Mouse (Mus musculus): Measurements from ENCODE around the gene Alad. TPM values are rescaled to one million over a fixed set of nuclear protein-coding genes. Genes with fewer than 3 reads are reported as not detected.
A peak's percentile ranks its signal among the peaks of the same experiment; 100 is the strongest.

Gene Alad
- polyA plus RNA-seq, 1 experiment from 2014 or later: 63.3 TPM

DNA sequence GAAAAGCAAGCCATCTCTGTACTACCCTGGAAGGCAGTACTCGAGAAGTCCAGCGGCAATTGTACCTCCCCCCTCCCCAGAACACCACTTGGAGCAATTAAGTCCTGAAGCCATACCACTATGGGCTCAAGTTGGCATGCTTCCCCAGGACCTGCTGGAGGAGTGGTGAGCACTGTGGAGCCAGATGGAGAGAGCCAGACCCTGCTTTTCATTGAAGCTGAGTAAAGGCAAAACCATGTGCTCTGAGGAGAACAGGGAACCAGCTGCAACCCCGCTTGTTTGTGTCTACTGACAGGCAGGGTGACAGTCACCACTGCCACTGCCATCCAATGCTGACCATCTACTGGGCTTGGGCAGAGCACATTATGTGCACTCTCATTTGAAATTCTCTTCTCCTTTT lies 22.1 kb upstream of the Alad start:
- no peaks in the 10 kb centered on the region for H3K36me3 ChIP-seq
- no peaks in the 10 kb centered on the region for H3K9me3 ChIP-seq
- WGBS: 52% methylated on average over 3 of the region's 3 CpGs
- H3K4me1 ChIP-seq: peaks cover 5% of the 10 kb centered on the region; the same call in 1 of the 2 replicates
- H3K27ac ChIP-seq (replicated peaks): no peak overlapping the region
- H3K9ac ChIP-seq (replicated peaks): no peak overlapping the region
- H3K4me2 ChIP-seq (replicated peaks): no peak overlapping the region
- no peak overlapping the region for H3K4me3 ChIP-seq
- no peaks in the 10 kb centered on the region for H3K27me3 ChIP-seq
- ATAC-seq (replicated peaks): peak; percentile 81

DNA sequence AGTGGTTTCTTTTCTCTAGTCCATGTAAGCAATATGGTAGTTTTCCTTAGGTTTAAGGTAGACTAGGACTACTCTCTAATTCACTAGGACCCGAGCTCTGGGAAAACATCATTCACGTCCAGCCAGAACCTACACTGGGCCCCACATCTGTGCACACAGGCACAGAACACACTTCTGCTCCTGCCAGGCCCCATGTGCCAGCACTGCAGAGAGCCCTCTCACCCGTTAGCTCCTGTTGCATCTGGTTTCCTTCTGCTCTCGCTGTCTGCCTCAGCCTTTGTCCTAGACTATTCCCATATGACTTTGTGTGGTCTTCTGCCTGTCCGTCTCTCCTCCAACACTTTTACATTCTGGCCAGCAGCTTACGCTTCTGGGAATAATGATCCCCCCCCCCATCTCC lies 14.0 kb upstream of the Alad start:
- ATAC-seq (replicated peaks): no peak
- no peak overlapping the region for H3K9ac ChIP-seq (replicated peaks)
- WGBS: 71% methylated on average over 6 of the region's 6 CpGs
- no peak overlapping the region for H3K27ac ChIP-seq (replicated peaks)
- no peaks in the 10 kb centered on the region for H3K27me3 ChIP-seq
- no peaks in the 10 kb centered on the region for H3K4me1 ChIP-seq
- H3K4me2 ChIP-seq (replicated peaks): no peak overlapping the region
- H3K9me3 ChIP-seq: no peaks in the 10 kb centered on the region
- H3K36me3 ChIP-seq: no peaks in the 10 kb centered on the region
- H3K4me3 ChIP-seq: no peak overlapping the region

DNA sequence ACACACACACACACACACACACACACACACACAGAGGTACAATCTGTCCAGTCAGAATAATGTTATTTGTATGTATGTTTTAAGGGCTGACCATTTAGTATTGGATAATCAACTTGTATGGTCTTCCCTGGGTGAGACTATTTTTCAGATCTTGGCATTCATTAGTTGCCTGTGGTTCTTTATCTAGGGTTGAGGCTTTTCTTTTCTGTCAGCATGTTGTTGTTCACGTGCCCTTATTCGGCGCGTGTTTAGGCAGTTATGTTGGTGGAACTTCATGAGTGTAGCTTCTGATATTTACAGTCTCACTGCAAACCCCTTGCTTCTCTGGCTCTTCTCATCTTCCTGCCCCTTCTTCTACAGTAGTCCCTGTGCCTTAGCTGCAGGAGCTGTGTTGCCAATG lies 7.9 kb upstream of the Alad start:
- no peaks in the 10 kb centered on the region for H3K27me3 ChIP-seq
- 85% methylated on average over 4 of the region's 4 CpGs for WGBS
- ATAC-seq (replicated peaks): no peak

DNA sequence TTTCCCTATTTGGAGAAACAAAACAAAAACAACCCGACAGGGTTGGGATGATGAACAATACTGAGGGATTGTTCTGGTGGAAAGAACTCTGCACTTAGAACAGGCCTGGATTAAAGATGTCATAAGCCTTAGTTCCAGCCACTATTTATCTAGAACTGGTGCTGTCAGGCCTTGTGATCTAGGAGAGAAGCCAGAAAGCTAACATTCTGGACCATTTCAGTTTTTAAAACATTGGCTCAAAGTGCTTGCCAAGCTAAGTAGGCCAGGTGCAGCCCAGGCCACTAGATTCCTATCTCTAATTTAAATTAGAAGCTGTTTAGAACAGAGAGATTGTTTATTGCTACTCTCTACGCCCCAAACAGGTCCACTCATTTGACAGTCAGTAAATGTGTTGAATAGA lies 6.5 kb upstream of the Alad start:
- Histone ChIP-seq H3K4me2 (replicated peaks) (no peak overlapping the region), H3K9me3 (no peaks in the 10 kb centered on the region), H3K36me3 (peaks cover 4% of the 10 kb centered on the region), H3K9ac (replicated peaks) (no peak overlapping the region), H3K4me3 (no peak overlapping the region), H3K4me1 (peaks cover 13% of the 10 kb centered on the region), H3K27ac (replicated peaks) (no peak overlapping the region), H3K27me3 (no peaks in the 10 kb centered on the region)
- 58% methylated on average over 2 of the region's 2 CpGs for WGBS
- no peak for ATAC-seq (replicated peaks)

More for the DNA sequence above, 7.9 kb upstream of the Alad start:
- no peaks in the 10 kb centered on the region for H3K9me3 ChIP-seq
- peaks cover 4% of the 10 kb centered on the region for H3K36me3 ChIP-seq
- H3K4me3 ChIP-seq: no peak overlapping the region
- H3K4me1 ChIP-seq: peaks cover 13% of the 10 kb centered on the region
- H3K4me2 ChIP-seq (replicated peaks): no peak overlapping the region
- no peak overlapping the region for H3K9ac ChIP-seq (replicated peaks)
- H3K27ac ChIP-seq (replicated peaks): no peak overlapping the region

DNA sequence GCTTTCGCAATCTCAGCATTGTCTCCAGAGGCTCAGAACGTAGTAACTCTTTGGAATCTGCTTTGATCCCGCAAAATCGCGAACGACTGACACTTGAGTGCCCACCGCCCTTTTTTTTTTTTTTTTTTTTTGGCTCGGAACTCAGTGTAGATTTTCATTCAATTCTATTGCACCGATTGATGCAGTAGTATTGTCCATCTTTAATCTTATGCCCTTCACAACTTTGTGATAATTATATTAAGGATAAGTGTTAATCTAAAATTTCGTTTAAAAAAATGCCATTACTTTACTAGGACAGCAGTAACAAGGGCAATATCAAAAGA lies 5.7 kb upstream of the Alad start:
- Histone ChIP-seq H3K27ac (replicated peaks) (peak overlapping the region; percentile 98; the same call in 1 of the 2 replicates), H3K27me3 (no peaks in the 10 kb centered on the region)

DNA sequence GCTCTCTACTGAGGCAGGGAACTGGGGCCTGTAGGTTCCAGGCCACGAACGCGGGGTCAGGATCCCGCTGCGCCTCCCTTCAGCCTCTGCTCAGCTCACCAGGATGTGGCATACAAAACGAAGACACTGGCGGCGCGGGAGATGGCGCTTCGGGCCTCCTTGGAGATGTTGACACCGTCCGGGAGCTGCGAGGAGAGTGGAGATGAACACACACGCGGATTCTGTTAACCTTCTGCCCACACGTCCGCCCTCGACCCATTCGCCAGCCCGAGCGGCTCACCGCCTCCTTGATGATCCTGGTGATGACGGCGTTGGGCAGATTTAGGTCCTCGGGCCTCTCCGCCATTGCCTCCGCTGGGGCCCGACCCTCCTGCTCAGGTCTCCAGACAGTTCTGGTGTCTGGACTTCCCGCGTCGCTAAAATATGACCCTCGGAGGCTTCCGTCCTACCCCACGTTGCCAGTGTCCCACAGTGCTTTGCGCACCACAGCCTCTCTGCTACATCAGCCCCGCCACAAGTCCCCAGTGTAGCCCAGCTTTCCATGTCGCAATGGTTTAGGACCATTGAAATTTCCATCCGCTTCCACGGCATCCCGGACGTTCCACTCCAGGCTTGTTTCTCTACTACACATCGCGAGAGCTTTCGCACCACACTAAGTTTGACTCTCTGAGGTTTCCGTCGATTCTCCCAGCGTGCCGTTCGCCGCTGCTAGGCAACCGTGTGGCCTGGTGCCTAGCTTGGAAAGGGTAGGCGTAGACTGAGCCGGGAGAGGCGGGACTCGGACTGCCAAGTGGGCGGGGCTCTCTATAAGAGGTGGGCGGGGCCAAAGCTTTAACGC lies 5.2 kb upstream of the Alad start, which contains the start of the genes Pole3 and 4933430I17Rik:
TSS of gene Pole3 (minus strand) at position 418 of the 838 bp plus-strand sequence.
TSS of gene 4933430I17Rik (plus strand) at position 719 of the 838 bp plus-strand sequence.
- under 1% methylated on average over 59 of the region's 59 CpGs for WGBS

More for the DNA sequence above, 5.7 kb upstream of the Alad start:
- no peak; the same call in 1 of the 2 replicates for ATAC-seq (replicated peaks)
- H3K9me3 ChIP-seq: no peaks in the 10 kb centered on the region
- peaks cover 4% of the 10 kb centered on the region for H3K36me3 ChIP-seq
- peak overlapping the region; percentile 92 for H3K4me2 ChIP-seq (replicated peaks)
- H3K9ac ChIP-seq (replicated peaks): peak overlapping the region; percentile 84
- 0% methylated on average over 10 of the region's 10 CpGs for WGBS
- H3K4me3 ChIP-seq: peak overlapping the region; percentile 81
- peaks cover 15% of the 10 kb centered on the region for H3K4me1 ChIP-seq

DNA sequence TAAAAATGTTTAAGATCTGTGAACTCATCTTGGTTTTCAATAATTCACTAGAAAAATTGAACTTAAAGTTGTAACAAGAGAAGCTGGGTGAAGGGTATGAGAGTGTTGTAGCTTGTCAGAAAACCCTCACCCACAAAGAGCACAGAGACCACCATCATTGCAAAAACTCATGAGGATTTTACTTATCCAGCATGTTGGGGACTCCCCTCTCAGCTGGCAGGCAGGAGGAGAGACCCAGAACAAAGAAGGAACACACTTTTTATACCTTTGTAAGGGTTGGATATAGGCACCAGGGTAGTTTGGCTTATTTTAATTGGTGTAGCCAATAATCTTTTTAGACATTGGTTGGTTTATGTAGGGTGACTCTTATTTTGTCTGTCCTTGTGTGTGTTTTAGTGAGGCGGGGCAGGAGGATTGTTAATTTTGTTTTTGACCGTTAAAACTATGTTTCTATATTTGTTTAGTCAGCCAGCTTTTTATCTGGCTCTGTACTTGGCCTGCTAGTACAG lies 1.2 kb upstream of the Alad start:
- Histone ChIP-seq H3K4me3 (no peak overlapping the region), H3K9ac (replicated peaks) (no peak overlapping the region), H3K36me3 (peaks cover 4% of the 10 kb centered on the region), H3K4me2 (replicated peaks) (no peak overlapping the region), H3K27me3 (no peaks in the 10 kb centered on the region), H3K4me1 (peaks cover 31% of the 10 kb centered on the region), H3K27ac (replicated peaks) (no peak overlapping the region), H3K9me3 (no peaks in the 10 kb centered on the region)
- 91% methylated on average over 2 of the region's 2 CpGs for WGBS
- no peak for ATAC-seq (replicated peaks)

More for the DNA sequence above, 5.2 kb upstream of the Alad start, which contains the start of the genes Pole3 and 4933430I17Rik:
- H3K27me3 ChIP-seq: no peaks in the 10 kb centered on the region
- no peaks in the 10 kb centered on the region for H3K9me3 ChIP-seq
- H3K9ac ChIP-seq (replicated peaks): peak within 1 kb of the TSS; percentile 84
- H3K36me3 ChIP-seq: peaks cover 4% of the 10 kb centered on the region
- peak within 1 kb of the TSS; percentile 81 for H3K4me3 ChIP-seq
- H3K4me1 ChIP-seq: peaks cover 19% of the 10 kb centered on the region
- ATAC-seq (replicated peaks): peak; percentile 98
- peak within 1 kb of the TSS; percentile 92 for H3K4me2 ChIP-seq (replicated peaks)
- H3K27ac ChIP-seq (replicated peaks): peak within 1 kb of the TSS; percentile 98

DNA sequence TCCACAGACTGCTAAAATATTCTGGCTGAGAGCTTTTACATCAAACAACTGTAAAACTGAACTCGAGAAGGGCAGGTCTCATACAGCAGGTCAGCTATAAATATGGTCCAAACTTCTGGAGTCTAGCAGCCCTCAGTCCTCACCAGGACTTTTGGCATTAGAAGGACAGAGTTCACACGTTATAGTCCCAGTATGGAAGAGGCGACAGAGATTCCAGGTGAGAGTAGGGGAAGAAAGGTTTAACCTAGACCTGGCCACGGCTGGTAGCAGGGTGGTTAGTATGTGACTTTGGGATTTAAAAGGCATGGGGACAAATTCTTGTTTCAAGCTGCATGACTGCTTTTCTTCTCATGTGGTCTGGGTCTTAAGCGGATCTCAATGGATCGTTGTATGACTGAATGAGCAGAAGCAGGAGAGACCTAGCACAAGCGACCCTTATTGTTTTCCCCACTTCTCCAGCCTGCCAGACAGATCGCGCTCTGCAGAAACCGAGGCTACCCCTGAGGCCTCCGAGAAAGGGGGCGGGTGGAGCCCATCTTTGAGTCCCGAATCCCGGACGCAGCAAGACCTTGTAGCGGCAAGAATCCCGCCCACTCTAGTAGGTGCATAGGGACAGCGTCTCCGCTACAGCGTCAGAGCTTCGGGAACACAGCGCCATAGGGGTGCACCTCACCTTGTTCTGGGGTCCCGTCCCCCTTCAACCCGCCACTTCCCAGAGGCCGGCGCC lies 433 bp downstream of the Alad start:
- Histone ChIP-seq H3K36me3 (peaks cover 4% of the 10 kb centered on the region), H3K9me3 (no peaks in the 10 kb centered on the region), H3K27ac (replicated peaks) (peak overlapping the region; percentile 77), H3K4me3 (peak overlapping the region; percentile 90), H3K4me1 (peaks cover 28% of the 10 kb centered on the region), H3K9ac (replicated peaks) (peak overlapping the region; percentile 71), H3K27me3 (no peaks in the 10 kb centered on the region), H3K4me2 (replicated peaks) (peak overlapping the region; percentile 68)
- WGBS: 1% methylated on average over 26 of the region's 26 CpGs
- ATAC-seq (replicated peaks): peak; percentile 87

DNA sequence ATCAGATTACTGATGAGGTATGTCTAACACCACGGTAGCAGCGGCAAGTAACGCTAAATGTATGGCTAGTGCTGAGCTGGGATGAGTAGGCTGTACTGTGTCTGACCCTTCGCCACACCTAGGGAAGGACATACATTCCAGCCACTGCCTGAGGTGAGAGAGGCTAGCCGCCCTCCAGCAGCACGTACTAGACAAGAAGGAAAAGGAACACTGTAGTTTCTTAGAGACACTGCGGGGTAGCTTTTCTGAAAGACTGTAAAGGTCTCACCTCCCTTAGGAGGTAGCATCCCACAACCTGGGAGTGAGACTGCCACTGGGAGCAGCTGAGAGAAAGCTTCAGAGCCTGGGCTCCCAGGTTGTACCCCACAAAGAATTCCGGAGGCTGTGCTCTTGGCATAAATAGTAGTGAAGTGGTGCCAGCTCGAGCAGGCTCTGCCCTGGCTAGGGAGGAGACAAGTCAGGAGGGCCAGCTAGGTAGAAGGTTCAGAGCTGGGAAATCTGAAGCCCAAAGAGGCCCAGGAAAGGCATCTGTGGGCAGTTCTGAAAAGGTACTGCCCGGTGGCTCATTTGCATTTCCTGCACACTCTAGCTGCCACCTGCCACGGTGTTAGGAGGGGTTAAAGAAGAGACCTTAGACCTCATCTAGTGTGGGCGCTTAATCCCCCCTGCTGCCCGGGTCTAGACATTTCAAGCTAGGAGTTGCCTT lies 1.1 kb downstream of the Alad start:
- Histone ChIP-seq H3K9ac (replicated peaks) (peak overlapping the region; percentile 23), H3K4me1 (peaks cover 21% of the 10 kb centered on the region), H3K36me3 (peaks cover 3% of the 10 kb centered on the region), H3K4me2 (replicated peaks) (peak overlapping the region; percentile 68), H3K27ac (replicated peaks) (no peak overlapping the region), H3K9me3 (no peaks in the 10 kb centered on the region), H3K4me3 (peak overlapping the region; percentile 90), H3K27me3 (no peaks in the 10 kb centered on the region)
- 0 out of 2 replicates have a peak, but pooled peaks have one; percentile 11 for ATAC-seq (replicated peaks)
- 47% methylated on average over 13 of the region's 13 CpGs for WGBS

DNA sequence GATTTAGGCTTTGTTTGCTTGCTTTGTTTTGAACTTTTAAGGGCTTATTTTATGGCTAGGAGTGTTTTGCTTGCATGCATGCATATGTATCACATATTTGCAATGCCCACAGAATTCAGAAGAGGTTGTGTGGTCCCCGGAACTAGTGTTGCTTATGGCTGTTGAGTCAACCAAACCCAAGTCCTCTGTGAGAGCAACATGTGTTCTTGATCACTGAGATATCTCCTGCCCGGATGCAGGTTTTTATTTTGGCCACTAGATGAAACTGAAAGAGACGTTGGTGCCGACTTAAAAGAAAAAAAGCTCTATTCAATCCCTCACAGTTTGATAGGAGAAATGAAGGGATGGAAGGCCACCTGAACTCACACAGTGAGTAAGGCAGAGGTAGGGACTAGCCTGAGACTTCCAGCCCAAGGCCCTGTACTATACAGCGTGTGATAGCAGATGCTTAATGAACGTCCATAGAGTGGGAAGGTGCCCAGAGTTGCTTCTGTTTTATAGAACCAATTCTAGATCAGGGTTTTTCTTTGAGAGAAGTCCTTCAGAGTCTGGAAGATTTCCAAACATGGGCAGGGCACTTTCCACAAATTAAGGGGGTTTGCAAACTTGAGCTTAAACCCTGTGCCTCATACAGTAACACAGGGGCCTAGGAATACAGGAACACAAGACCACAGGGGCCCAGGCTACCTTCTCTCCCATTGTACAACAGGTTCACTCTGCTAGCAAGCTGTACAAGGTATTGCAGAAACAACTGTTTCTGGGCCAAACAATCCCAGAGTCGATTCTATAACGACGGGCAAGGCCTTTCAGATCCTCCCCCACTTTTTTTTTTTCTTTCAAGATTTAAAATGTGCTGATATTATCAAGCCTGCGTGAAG lies 1.9 kb downstream of the Alad start:
- H3K9ac ChIP-seq (replicated peaks): no peak overlapping the region
- H3K4me3 ChIP-seq: no peak overlapping the region
- WGBS: 83% methylated on average over 10 of the region's 10 CpGs
- no peak for ATAC-seq (replicated peaks)
- H3K4me2 ChIP-seq (replicated peaks): 0 out of 2 replicates have a peak overlapping the region, but pooled peaks have one; percentile 68
- peaks cover 18% of the 10 kb centered on the region for H3K4me1 ChIP-seq
- no peaks in the 10 kb centered on the region for H3K9me3 ChIP-seq
- H3K36me3 ChIP-seq: peaks cover 7% of the 10 kb centered on the region
- H3K27ac ChIP-seq (replicated peaks): no peak overlapping the region
- H3K27me3 ChIP-seq: no peaks in the 10 kb centered on the region

DNA sequence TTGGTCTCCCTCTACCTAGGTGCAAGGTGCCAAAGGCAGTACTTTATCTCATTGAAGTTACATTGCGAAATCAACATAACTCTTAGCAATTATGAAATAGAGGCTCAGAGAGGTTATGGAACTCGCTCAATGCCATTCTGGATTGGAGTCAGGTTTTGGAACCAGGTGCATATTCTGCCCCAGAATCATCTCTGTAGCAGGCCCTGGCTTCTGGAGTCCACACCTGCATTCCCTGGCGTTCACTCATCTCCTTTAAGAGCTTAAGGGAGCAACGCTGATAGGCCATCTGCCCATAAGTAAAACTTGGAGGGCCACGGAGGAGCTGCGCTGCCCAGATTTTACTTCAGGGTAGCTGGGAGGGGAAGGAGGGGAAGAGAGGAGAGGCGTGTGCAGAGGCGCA lies 2.7 kb downstream of the Alad start:
- no peak for ATAC-seq (replicated peaks)
- H3K9me3 ChIP-seq: no peaks in the 10 kb centered on the region
- H3K4me1 ChIP-seq: peaks cover 18% of the 10 kb centered on the region
- 91% methylated on average over 8 of the region's 8 CpGs for WGBS
- H3K27ac ChIP-seq (replicated peaks): no peak overlapping the region
- no peak overlapping the region for H3K4me2 ChIP-seq (replicated peaks)
- no peak overlapping the region for H3K9ac ChIP-seq (replicated peaks)
- peaks cover 12% of the 10 kb centered on the region for H3K36me3 ChIP-seq
- H3K4me3 ChIP-seq: no peak overlapping the region
- H3K27me3 ChIP-seq: no peaks in the 10 kb centered on the region
